Mouse (Mus musculus) embryo, embryonic 10 days (tissue): ENCODE measurements around the gene Tpcn1.
"Not testable (repeated sequence)": the region's sequence is repeated elsewhere in the genome, so short reads cannot be mapped to it uniquely, and the experiment has no call there.

ENCODE experiments used
- DNase-seq: peaks from one replicate; pipeline ENCODE4 v3.0.0-alpha.2; 2015; ENCODE audit warnings: low spot score

Gene Tpcn1

DNA sequence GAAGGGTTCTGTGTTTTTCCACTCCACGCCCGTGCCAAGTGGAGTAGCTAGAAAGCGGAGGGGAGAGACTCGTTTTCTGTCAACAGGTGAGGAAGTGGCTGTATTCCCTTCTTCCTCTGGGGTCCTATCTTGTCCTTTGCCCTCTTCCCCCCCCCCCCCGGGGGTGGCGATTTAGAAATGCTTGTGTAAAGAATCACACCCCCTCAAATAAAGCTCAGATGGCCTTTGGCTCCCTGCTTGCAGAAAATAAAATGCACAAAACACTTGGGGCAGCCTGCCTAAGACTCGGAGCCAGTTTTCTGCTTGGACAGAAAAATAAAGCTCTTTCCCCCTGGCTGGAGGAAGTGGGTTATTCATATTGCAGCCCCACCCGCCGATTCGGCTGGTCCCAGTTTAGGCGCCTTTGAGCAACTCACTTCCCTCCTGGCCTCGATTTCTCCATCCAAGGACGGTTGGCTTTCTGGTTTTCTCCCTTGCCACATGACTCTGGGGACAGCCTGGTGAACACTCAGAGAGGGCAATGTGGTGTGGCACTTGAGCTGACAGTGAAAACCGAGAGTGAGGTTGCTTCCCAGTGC lies 76.7 kb downstream of the Tpcn1 start:
- no peak for DNase-seq

DNA sequence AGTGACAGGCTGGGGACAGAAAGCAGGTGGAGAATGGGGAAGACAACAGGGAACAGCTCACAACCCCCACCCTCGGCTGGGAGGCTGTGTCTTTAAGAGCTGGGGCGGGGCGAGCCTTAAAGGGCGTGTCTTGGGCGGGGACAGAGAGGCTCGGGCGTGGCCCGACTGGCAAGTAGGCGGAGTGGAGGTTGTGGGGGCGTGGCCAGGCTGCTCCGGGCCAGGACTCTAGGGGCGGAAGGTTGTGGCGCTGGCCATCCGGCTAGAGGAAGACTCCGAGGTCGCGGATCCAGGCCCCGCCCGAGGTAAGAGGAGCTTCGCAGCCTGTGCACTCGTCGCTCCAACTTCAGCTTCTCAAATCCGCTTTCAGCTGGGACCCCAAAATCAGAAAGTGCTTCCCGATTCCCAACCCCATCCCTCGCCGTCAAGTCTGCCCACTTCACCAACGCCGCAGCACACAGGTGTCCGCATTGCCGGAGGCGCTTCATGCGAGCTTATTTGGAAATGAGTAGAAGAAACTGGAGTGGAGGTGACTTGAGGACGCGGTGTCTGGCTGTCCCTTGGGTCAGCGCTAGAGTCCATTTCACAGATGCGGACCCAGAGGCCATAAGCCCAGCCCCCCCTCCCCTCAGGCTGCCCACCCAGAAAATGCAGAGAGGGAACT lies 77.4 kb downstream of the Tpcn1 start, which contains the start of gene Slc8b1:
Slc8b1 (plus strand) TSS at position 187 of the 661 bp plus-strand sequence.
- peak; percentile 97 for DNase-seq

DNA sequence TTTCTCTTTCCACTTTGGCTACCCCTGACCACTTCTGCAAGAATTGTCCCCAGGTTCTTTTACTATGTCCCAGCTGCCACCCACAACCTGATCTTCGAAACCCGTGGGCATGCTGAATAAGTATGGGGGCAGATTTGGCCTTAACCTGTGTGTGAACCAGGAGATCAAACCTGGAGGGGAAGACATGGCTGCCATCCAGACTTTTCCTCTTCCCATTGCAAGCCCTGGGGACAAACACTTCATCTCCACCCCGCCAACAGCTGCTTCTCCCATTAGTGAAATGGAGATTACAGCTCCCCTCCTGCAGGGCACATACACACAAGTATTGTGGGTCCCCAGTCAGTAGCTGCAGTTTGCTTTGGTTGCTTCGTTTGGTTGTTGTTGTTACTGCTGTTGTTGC lies 81.2 kb downstream of the Tpcn1 start:
- no peak for DNase-seq

DNA sequence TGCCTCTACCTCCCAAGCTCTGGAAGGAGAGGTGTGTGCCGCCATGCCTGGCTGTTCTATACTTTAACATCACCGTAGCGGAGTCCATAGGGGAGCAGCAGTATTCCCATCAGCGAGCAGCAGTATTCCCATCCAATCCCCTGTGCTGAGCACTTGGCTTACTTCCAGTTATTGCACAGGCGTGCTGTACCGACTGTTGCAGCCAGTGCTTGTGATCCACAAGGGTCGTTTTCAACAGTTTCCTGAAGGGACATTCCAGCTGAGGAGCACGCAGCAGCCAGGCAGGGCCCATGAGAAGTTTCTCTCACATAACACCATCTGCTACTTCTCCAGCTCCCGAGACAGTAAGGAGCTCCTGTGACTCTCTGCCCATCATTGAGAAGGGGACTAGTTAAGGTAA lies 82.0 kb downstream of the Tpcn1 start:
- no peak for DNase-seq

DNA sequence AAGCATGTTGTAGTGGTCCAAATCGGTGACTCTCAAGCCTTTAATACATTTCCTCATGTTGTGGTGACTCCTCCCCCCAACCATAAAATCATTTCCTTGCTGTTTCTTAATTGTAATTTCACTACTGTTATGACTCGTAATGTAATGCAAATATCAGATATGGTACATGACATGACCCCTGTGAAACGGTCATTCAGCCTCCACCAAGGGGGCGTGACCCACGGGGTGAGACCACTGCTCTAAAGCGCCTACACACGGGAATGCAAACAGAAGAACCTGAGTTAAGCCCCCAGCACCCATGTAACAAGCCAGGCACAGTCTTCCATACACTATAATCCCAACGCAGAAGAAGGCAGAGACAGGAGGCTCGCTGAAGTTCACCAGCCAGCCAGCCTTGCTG lies 82.7 kb downstream of the Tpcn1 start:
- no peak for DNase-seq

DNA sequence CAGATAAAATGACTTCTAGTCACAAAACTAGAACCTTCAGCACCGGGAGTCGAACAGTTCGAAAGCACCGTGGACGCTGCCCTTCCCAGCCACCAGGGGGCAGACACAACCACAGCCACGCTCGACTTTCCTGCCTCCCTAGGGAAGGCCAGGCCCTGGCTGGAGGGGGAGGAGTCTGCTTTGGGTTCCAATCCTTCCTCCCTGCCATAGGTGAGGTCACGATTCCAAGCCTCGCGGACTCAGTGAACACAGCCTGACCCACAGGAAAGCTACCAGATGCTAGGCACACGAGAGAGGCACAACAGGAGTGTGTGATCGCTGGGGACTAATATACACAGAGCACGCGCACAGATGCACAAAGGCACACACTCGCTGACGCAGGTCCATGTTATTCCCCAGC lies 83.1 kb downstream of the Tpcn1 start:
- DNase-seq = peak; percentile 90

DNA sequence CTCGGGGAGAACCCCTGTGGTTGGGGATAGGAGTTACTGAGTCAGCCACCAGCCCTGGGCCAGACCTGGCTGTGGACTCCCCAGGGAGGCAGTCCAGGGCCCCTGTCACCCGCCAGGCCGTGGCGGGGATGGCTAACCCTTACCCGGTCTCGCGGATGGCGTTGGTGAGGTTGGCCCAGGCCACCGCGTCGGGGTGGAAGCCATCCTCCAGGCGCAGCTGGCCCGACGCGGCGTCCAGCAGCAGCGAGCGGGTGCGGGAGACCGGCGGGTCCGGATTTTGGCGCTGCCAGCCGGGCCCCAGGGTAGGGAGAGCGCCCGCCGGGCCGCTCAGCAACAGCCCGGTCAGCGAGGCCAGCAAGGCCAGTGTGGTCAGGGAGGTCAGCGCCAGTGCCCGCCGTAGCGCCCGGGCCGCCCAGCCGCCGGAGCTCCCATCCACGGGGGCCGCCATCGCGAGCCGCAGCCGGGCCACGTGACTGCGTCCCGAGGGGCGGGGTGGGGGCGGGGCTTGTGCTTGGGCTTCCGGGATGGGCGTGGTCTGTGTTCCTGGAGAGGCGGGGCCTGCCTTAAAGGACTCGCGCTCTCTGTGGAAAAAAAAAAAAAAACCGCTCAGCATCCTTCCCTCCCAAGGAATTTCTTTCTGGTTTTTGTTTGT lies 85.2 kb downstream of the Tpcn1 start, which contains the start of gene Plbd2:
Plbd2 (minus strand) TSS at position 482 of the 652 bp plus-strand sequence.
- peak; percentile 90 for DNase-seq

DNA sequence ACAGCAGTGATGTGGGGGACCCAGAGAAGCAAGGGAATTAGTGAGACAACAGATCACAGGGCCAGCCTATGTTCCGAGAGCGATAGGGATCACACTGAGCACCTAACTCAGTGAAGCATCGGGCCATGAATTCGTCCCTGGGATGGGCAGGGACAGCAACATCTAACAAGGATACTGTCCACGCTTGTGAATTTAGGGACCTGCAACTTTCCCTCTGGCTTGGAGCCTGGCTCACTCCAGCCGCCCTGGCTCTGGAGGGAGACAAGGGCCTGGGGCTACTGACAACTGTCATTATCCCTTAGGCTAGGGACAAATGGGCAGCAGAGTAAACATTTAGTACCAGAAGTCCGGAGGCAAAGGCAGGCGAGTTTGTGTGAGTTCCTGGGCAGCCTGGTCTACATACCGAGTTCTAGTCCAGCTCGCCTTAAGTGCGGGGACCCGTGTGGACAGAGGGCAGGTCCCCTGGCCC lies 85.8 kb downstream of the Tpcn1 start:
- no peak for DNase-seq

DNA sequence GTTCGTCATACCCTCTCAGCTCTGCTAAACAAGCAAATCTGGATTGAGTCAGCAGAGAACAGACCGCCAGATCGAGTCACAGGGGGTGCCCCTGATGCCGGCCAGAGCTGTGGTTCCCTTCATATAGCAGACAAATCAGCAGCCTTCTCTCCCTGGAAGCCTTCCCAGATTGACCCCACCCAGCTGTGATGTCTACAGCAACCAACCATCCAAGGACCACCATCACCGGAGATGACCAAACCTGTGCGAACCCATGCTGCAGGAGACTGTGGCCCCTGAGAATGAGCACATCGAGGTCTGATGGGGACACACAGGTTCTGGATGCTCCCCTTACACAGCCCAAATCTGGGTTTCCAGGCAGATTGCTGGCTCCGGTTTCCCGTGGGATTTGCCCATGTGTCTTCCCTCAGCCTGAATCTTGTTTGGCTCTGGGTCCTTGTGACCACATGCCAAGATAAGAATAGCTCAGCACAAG lies 86.3 kb downstream of the Tpcn1 start:
- DNase-seq = no peak

DNA sequence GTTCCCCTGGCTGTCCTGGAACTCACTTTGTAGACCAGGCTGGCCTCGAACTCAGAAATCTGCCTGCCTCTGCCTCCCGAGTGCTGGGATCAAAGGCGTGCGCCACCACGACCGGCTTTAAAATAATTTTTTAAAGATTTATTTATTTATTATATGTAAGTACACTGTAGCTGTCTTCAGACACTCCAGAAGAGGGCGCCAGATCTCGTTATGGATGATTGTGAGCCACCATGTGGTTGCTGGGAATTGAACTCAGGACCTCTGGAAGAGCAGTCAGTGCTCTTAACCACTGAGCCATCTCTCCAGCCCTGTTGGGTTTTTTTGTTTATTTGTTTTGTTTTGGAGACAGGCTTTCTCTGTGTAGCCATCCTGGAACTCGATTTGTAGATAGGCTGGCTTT lies 87.9 kb downstream of the Tpcn1 start:
- DNase-seq = not testable (repeated sequence)

DNA sequence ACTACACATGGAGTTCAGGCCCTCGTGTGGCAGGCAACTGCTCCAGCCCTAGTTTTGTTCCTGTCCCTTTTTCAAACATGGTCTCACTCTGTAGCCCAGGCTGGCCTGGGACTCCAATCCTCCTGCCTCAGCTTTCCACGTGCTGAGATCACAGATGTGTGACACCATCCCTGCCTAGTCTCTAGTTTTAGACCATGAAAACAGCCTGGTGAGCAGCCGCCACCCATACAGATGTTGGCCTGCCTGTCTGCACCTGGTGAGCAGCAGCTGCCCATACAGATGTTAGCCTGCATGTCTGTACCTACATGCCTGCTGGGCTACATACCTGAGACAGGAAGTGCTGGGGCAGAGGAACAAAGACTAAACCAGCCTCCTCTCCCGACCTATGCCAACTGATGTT lies 89.3 kb downstream of the Tpcn1 start:
- no peak for DNase-seq

DNA sequence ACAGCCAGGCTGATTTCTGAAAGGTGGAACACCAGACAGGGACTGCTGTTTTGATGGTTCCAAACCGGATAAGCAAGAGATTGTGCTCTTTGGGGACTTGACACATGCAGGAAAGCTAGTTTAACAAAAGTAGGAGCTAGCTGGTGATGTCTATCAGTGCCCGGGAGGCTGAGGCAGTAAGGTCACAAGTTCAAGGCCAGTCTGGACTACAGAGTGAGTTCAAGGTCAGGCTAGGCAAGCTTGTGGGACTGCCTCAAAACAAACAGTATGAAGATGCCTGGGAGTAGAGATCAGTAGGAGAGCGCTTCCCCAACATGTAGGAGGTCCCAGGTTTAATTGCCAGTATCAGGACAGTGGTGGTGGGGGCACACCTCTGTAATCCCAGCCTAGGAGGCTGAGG lies 91.4 kb downstream of the Tpcn1 start:
- DNase-seq = no peak

DNA sequence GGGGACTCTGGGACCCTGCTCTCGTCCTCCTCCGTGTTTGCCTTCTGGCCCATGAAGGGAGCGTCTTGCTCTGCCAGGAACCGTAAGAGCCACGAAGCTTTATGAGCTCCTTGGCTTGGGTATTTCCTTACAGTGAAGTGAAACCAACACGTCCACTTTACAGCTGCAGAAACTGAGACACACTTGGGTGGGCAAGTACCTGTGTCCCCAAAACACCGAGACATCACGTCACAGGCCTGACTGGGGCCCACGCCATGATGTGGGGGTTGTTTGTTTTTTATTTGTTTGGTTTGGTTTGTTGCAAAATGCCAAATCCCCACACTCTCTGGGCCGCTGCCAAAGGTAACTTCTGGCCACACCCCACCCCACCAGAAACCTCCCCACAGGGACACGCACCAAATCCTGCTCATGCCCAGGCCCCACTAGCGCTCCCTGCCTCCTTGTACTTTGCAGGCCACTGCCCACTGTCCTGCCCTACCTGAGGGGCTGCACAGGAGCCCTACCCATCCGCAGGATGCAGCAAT lies 92.7 kb downstream of the Tpcn1 start:
- DNase-seq = no peak

DNA sequence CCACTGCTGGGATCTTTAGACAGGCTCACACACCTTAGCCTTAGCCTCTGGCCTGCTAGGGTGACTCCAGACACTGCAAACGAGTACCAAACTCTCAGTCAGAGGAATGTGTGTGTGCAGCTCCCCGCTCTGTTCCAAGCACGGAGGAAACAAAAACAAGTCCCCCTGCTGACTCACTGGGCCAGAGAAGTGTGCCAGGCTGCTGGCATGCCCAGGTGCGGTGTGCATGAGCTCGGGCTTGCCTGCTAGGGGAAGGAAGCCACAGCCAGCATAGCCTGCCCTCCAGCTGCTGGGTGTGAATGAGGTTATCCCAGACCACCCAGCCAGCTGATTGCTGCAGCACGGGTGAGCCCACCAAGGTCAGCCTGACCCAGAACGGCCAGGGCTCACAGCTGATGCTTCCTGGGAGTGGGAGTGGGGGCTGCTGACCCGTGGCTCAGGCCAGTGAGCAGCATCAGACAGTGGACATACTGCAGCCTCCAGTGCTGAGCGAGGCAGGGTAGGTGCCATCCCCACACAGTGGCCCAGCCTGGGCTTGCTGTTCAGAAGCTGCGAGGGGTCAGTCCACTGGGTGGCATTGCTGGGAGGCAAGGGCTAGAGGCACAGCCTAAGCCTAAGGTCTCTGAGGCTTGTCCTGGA lies 93.3 kb downstream of the Tpcn1 start:
- no peak for DNase-seq

DNA sequence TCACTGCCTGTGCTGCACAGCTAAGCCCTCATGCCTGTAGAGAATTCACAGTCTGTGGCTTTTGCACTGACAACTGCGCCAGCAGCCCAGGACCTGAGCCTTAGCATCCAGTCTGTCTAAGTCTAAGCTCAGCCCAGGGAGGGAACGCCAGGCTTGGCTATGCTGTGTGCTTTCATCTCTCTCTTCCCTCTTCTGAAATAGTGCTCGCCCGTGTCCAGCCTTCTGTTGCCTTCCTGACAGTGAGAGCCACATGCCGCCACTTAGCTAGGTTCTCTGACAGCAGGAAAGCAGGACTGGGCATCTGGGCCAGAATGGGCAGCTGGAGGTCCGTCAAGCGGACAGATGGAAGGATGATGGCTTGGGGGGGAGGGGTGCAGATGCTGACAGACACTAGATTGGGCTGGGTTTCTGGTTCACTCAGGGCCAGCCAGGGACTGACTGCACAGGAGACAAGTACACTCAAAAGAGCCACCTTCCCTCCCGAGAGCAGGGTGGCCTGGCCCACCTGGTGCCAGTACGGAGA lies 94.5 kb downstream of the Tpcn1 start:
- DNase-seq = no peak

DNA sequence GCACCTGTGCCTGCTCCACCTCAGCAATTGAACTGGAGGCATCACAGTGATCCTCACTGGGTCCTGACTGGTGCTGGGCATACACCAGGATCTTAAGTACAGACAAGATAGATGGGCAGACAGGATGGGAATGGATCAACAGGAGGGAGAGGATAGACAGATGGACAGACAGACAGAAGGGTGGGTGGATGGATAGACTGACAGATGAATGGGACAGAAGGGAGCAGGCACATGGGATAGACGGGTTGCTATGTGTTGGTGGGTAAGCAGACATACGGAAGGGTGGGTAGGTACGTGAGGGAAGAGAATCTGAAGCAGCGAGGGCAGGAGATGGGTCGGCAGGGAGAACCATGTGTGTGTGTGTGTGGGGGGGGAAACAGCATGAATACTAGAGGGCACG lies 95.0 kb downstream of the Tpcn1 start:
- no peak for DNase-seq

DNA sequence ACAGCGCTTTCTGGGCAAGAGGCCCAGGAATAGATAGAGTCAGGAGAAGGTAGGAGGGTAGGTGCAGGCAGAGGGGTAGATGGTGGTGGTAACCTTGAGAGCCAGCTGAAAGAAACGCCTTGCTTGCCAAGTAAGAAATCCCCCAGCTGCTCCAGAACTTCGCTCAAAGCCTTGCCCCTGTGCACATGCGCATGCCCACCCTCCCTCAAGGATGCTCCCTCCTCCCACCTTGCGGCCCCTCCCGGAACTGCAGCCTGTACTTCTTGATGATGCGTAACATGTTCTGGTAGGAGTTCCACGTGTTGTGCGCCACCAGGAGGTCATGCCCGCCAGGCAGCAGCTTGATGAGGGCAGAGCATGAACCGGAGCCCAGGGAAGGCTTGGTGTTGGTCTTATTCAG lies 96.0 kb downstream of the Tpcn1 start:
- DNase-seq = peak; percentile 66

DNA sequence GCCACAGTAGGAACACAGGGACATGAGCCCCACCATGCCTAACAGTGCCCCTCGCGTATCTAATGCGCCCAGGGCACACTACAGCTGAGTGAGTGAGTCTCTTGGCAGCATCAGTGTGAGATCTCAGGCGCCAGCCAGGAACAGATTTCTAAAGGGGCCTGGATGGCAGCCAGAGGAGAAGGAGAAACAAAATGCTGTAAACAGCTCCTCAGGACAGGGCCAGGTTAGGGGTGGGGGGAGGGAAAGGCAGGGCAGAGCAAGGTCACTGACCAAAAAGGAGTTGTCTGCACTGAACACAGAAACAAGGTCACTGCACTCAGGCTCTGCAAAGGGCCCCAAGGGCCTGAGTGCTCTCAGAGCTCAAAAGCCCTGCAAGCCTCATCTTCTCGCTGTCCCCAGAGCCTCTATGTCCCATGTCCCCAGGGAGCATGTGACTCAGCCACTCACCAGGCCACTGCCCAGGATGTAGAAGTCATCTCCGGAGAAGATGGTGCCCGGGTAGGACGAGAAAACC lies 97.7 kb downstream of the Tpcn1 start:
- DNase-seq = no peak

DNA sequence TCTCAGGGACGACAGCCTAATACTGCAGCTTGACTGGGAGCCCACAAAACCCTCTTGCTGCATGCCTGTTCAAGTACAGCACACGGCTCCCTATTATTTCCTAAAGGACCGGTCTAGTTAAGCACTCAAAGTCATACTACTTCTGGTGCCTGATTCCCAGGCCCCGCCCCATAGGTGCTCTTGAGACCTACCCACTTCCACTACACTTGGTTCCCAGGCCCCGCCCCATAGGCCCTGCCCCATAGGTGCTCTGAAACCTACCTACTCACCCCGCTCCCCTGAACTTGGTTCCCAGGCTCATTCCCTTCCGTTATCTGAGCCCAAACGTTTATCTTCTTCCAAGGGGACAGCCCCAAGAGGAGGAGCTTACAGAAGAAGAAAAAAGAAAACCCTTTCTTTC lies 100.6 kb downstream of the Tpcn1 start:
- DNase-seq = no peak
